Mouse (Mus musculus): Measurements from ENCODE around the gene Cd164l2. TPM values are rescaled to one million over a fixed set of nuclear protein-coding genes. Genes with fewer than 3 reads are reported as not detected.

The Cd164l2 gene
- polyA plus RNA-seq (2014; fragmentation: Illumina TruSeq; extraction: RNeasy Lipid Tissue Mini Kit (QIAGEN cat#74804); ENCODE audit: insufficient read depth, low read depth, low replicate concordance) = 2.5 TPM

GRCm38 (mm10) chr4:133211751-133212561 is at the start of gene Cd164l2, which contains the start of gene Gpr3:
Cd164l2 (plus strand) TSS chr4:133212131.
Gpr3 (minus strand) TSS chr4:133212536.

GRCm38 (mm10) chr4:133240490-133240921 is 28.6 kb downstream of the Cd164l2 start, which contains the start of gene Map3k6:
Map3k6 (plus strand) TSS chr4:133240818.

GRCm38 (mm10) chr4:133262882-133263281 is 51.0 kb downstream of the Cd164l2 start, which contains the start of gene Sytl1:
Sytl1 (minus strand) TSS chr4:133263113.

Other genes starting within 250 kb of the Cd164l2 start
- 8.3 TPM for gene Fgr, start 238.0 kb upstream of the Cd164l2 start, polyA plus RNA-seq (2014; fragmentation: Illumina TruSeq; extraction: RNeasy Lipid Tissue Mini Kit (QIAGEN cat#74804); ENCODE audit: insufficient read depth, low read depth, low replicate concordance)
- gene Ahdc1, start 200.9 kb upstream of the Cd164l2 start, polyA plus RNA-seq (2014; fragmentation: Illumina TruSeq; extraction: RNeasy Lipid Tissue Mini Kit (QIAGEN cat#74804); ENCODE audit: insufficient read depth, low read depth, low replicate concordance) = 4.2 TPM
- 25.5 TPM for gene Wasf2, start 81.6 kb upstream of the Cd164l2 start, polyA plus RNA-seq (2014; fragmentation: Illumina TruSeq; extraction: RNeasy Lipid Tissue Mini Kit (QIAGEN cat#74804); ENCODE audit: insufficient read depth, low read depth, low replicate concordance)
- gene Gpr3, start 405 bp downstream of the Cd164l2 start, polyA plus RNA-seq (2014; fragmentation: Illumina TruSeq; extraction: RNeasy Lipid Tissue Mini Kit (QIAGEN cat#74804); ENCODE audit: insufficient read depth, low read depth, low replicate concordance) = not detected
- gene Map3k6, start 28.7 kb downstream of the Cd164l2 start, polyA plus RNA-seq (2014; fragmentation: Illumina TruSeq; extraction: RNeasy Lipid Tissue Mini Kit (QIAGEN cat#74804); ENCODE audit: insufficient read depth, low read depth, low replicate concordance) = 20.8 TPM
- gene Sytl1, start 51.0 kb downstream of the Cd164l2 start, polyA plus RNA-seq (2014; fragmentation: Illumina TruSeq; extraction: RNeasy Lipid Tissue Mini Kit (QIAGEN cat#74804); ENCODE audit: insufficient read depth, low read depth, low replicate concordance) = 2.9 TPM
- 49.0 TPM for gene Tmem222, start 65.7 kb downstream of the Cd164l2 start, polyA plus RNA-seq (2014; fragmentation: Illumina TruSeq; extraction: RNeasy Lipid Tissue Mini Kit (QIAGEN cat#74804); ENCODE audit: insufficient read depth, low read depth, low replicate concordance)
- gene Wdtc1, start 141.3 kb downstream of the Cd164l2 start, polyA plus RNA-seq (2014; fragmentation: Illumina TruSeq; extraction: RNeasy Lipid Tissue Mini Kit (QIAGEN cat#74804); ENCODE audit: insufficient read depth, low read depth, low replicate concordance) = 14.0 TPM
- 9.4 TPM for gene Slc9a1, start 157.6 kb downstream of the Cd164l2 start, polyA plus RNA-seq (2014; fragmentation: Illumina TruSeq; extraction: RNeasy Lipid Tissue Mini Kit (QIAGEN cat#74804); ENCODE audit: insufficient read depth, low read depth, low replicate concordance)

Data from lung, adult 10 weeks (tissue).